Mouse (Mus musculus) small intestine, adult 2 months (tissue): Measurements from ENCODE around the gene Il13ra1.

ENCODE experiments used
- CTCF ChIP-seq: fragments of 200-500 bp; IDR thresholded peaks from 2 replicates; pipeline ENCODE4 v1.5.1; 2012; ENCODE audit warnings: low read depth, mild to moderate bottlenecking, control low read depth, inconsistent platforms, low read length, moderate library complexity, mixed read lengths; ENCODE audit not compliant: insufficient replicate concordance, insufficient read length; ENCODE audit errors: extremely low read depth
- POLR2A ChIP-seq: fragments of 200-500 bp; IDR thresholded peaks from 2 replicates; pipeline ENCODE4 v1.6.1; 2012; ENCODE audit warnings: low read depth, mild to moderate bottlenecking, control low read depth, inconsistent platforms, low read length, moderate library complexity

DNA sequence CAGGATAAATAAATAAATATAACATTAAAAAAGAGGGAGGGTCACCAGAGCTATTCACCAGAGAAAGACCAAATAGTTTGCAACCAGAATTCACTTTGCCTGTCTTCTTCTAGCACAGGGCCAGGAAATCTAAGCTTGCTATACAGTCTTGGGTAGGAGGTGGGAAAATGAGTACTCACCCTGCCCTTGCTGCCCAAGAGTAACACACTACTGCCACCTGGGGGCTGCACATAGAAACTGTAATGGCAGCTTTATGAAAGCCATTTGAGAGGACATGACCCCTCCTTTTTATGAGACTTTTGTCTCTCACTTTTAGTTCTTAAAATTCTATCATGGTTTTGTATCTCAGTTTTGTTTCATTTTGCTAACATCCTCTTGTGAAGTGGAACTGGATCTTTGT is 71.7 kb downstream of the Il13ra1 start:
- TF ChIP-seq POLR2A: no peak
- TF ChIP-seq CTCF: peak; percentile 53; the same call in 1 of the 2 replicates
